Mouse (Mus musculus): ENCODE results near the gene Tbc1d24. TPM values are rescaled to one million over a fixed set of nuclear protein-coding genes. Genes with fewer than 3 reads are reported as not detected.

Gene Tbc1d24
- polyA plus RNA-seq, 1 experiment from 2014 or later: 9.1 TPM

- WGBS: 82% methylated on average over 10 of the region's 10 CpGs
- Histone ChIP-seq H3K36me3 (peaks cover 68% of the 10 kb centered on the region), H3K4me3 (no peak overlapping the region)
Observed at GRCm38 (mm10) chr17:24224741-24225140, 19.4 kb upstream of the Tbc1d24 start.

GRCm38 (mm10) chr17:24223513-24223912 is 18.2 kb upstream of the Tbc1d24 start:
- ATAC-seq (ENCODE audit: low FRiP score, low read depth): no peak
- Histone ChIP-seq H3K9ac (no peak overlapping the region), H3K9me3 (no peaks in the 10 kb centered on the region), H3K27ac (no peak overlapping the region), H3K4me2 (replicated peaks) (no peak overlapping the region), H3K4me3 (no peak overlapping the region), H3K36me3 (peaks cover 58% of the 10 kb centered on the region), H3K27me3 (no peaks in the 10 kb centered on the region), H3K4me1 (peaks cover 14% of the 10 kb centered on the region)
- WGBS: 82% methylated on average over 5 of the region's 5 CpGs

More at GRCm38 (mm10) chr17:24224741-24225140, 19.4 kb upstream of the Tbc1d24 start:
- Histone ChIP-seq H3K4me2 (replicated peaks) (no peak overlapping the region), H3K27me3 (no peaks in the 10 kb centered on the region), H3K9me3 (no peaks in the 10 kb centered on the region), H3K4me1 (peaks cover 5% of the 10 kb centered on the region), H3K27ac (no peak overlapping the region), H3K9ac (no peak overlapping the region)
- ATAC-seq (ENCODE audit: low FRiP score, low read depth): no peak

GRCm38 (mm10) chr17:24222653-24223052 is 17.3 kb upstream of the Tbc1d24 start:
- Histone ChIP-seq H3K4me3 (no peak overlapping the region), H3K4me1 (peaks cover 14% of the 10 kb centered on the region), H3K36me3 (peaks cover 57% of the 10 kb centered on the region), H3K4me2 (replicated peaks) (no peak overlapping the region), H3K9me3 (no peaks in the 10 kb centered on the region), H3K27me3 (no peaks in the 10 kb centered on the region), H3K27ac (no peak overlapping the region), H3K9ac (no peak overlapping the region)
- 65% methylated on average over 6 of the region's 6 CpGs for WGBS
- ATAC-seq (ENCODE audit: low FRiP score, low read depth): no peak

- Histone ChIP-seq H3K36me3 (peaks cover 58% of the 10 kb centered on the region), H3K9me3 (no peaks in the 10 kb centered on the region), H3K27ac (peak within 1 kb of the TSS; percentile 7; the same call in 1 of the 2 replicates), H3K27me3 (no peaks in the 10 kb centered on the region), H3K4me1 (peaks cover 14% of the 10 kb centered on the region), H3K9ac (peak within 1 kb of the TSS; percentile 84), H3K4me3 (peak within 1 kb of the TSS; percentile 85), H3K4me2 (replicated peaks) (peak within 1 kb of the TSS; percentile 94)
- 6% methylated on average over 41 of the region's 41 CpGs for WGBS
- peak; percentile 91 for ATAC-seq (ENCODE audit: low FRiP score, low read depth)
Observed at GRCm38 (mm10) chr17:24220435-24221411, 15.4 kb upstream of the Tbc1d24 start, which contains the start of gene Tedc2. Gene Tedc2, minus strand, starts transcription at chr17:24220851.

GRCm38 (mm10) chr17:24216836-24217235 is 11.5 kb upstream of the Tbc1d24 start:
- no peaks in the 10 kb centered on the region for H3K27me3 ChIP-seq
- H3K4me2 ChIP-seq (replicated peaks): no peak overlapping the region
- no peak overlapping the region for H3K9ac ChIP-seq
- peaks cover 42% of the 10 kb centered on the region for H3K36me3 ChIP-seq
- no peak overlapping the region for H3K4me3 ChIP-seq
- H3K4me1 ChIP-seq: peaks cover 19% of the 10 kb centered on the region
- no peaks in the 10 kb centered on the region for H3K9me3 ChIP-seq
- H3K27ac ChIP-seq: no peak overlapping the region
- no peak for ATAC-seq (ENCODE audit: low FRiP score, low read depth)
- 69% methylated on average over 4 of the region's 4 CpGs for WGBS

- Histone ChIP-seq H3K4me2 (replicated peaks) (no peak overlapping the region), H3K27me3 (no peaks in the 10 kb centered on the region), H3K36me3 (peaks cover 40% of the 10 kb centered on the region), H3K4me3 (no peak overlapping the region), H3K27ac (no peak overlapping the region), H3K4me1 (peaks cover 36% of the 10 kb centered on the region), H3K9me3 (no peaks in the 10 kb centered on the region), H3K9ac (no peak overlapping the region)
- ATAC-seq (ENCODE audit: low FRiP score, low read depth): no peak
- WGBS: 81% methylated on average over 6 of the region's 6 CpGs
Observed at GRCm38 (mm10) chr17:24213186-24213585, 7.8 kb upstream of the Tbc1d24 start.

GRCm38 (mm10) chr17:24212441-24213018 is 7.2 kb upstream of the Tbc1d24 start:
- H3K36me3 ChIP-seq: peaks cover 33% of the 10 kb centered on the region
- peak overlapping the region; percentile 97; the same call in 1 of the 2 replicates for H3K27ac ChIP-seq
- no peaks in the 10 kb centered on the region for H3K9me3 ChIP-seq
- peak overlapping the region; percentile 56 for H3K4me3 ChIP-seq
- H3K27me3 ChIP-seq: no peaks in the 10 kb centered on the region
- 26% methylated on average over 5 of the region's 5 CpGs for WGBS
- no peak for ATAC-seq (ENCODE audit: low FRiP score, low read depth)
- H3K9ac ChIP-seq: no peak overlapping the region
- peaks cover 43% of the 10 kb centered on the region for H3K4me1 ChIP-seq
- H3K4me2 ChIP-seq (replicated peaks): peak overlapping the region; percentile 98

GRCm38 (mm10) chr17:24211631-24212440 is 6.5 kb upstream of the Tbc1d24 start:
- Histone ChIP-seq H3K27me3 (no peaks in the 10 kb centered on the region), H3K36me3 (peaks cover 26% of the 10 kb centered on the region), H3K4me3 (peak overlapping the region; percentile 56), H3K9ac (peak overlapping the region; percentile 82), H3K9me3 (no peaks in the 10 kb centered on the region), H3K4me2 (replicated peaks) (peak overlapping the region; percentile 98), H3K4me1 (peaks cover 50% of the 10 kb centered on the region), H3K27ac (peak overlapping the region; percentile 97)
- ATAC-seq (ENCODE audit: low FRiP score, low read depth): peak; percentile 8
- WGBS: under 1% methylated on average over 37 of the region's 37 CpGs

- Histone ChIP-seq H3K4me1 (peaks cover 62% of the 10 kb centered on the region), H3K4me3 (0 out of 2 replicates have a peak overlapping the region, but pooled peaks have one; percentile 56), H3K9me3 (no peaks in the 10 kb centered on the region), H3K36me3 (peaks cover 14% of the 10 kb centered on the region), H3K4me2 (replicated peaks) (peak overlapping the region; percentile 98), H3K27me3 (no peaks in the 10 kb centered on the region), H3K9ac (0 out of 2 replicates have a peak overlapping the region, but pooled peaks have one; percentile 82), H3K27ac (peak overlapping the region; percentile 97)
- ATAC-seq (ENCODE audit: low FRiP score, low read depth): no peak
- 68% methylated on average over 3 of the region's 3 CpGs for WGBS
Observed at GRCm38 (mm10) chr17:24210591-24210990, 5.2 kb upstream of the Tbc1d24 start.

GRCm38 (mm10) chr17:24209916-24210240 is 4.5 kb upstream of the Tbc1d24 start:
- Histone ChIP-seq H3K4me2 (replicated peaks) (peak overlapping the region; percentile 98), H3K9me3 (no peaks in the 10 kb centered on the region), H3K4me1 (peaks cover 65% of the 10 kb centered on the region), H3K36me3 (peaks cover 7% of the 10 kb centered on the region), H3K27ac (peak overlapping the region; percentile 97), H3K27me3 (no peaks in the 10 kb centered on the region), H3K9ac (no peak overlapping the region), H3K4me3 (peak overlapping the region; percentile 69; the same call in 1 of the 2 replicates)
- no peak for ATAC-seq (ENCODE audit: low FRiP score, low read depth)
- whole genome bisulfite sequencing: 78% methylated on average over 3 of the region's 3 CpGs

- H3K9ac ChIP-seq: peak within 1 kb of the TSS; percentile 88
- H3K27ac ChIP-seq: peak within 1 kb of the TSS; percentile 97
- H3K4me3 ChIP-seq: peak within 1 kb of the TSS; percentile 69
- under 1% methylated on average over 38 of the region's 43 CpGs for WGBS
- H3K36me3 ChIP-seq: 0 out of 2 replicates have a peak, but pooled peaks cover under 1% of the 10 kb centered on the region
- no peaks in the 10 kb centered on the region for H3K9me3 ChIP-seq
- H3K27me3 ChIP-seq: no peaks in the 10 kb centered on the region
- ATAC-seq (ENCODE audit: low FRiP score, low read depth): peak; percentile 86
- H3K4me2 ChIP-seq (replicated peaks): peak within 1 kb of the TSS; percentile 98
- H3K4me1 ChIP-seq: peaks cover 71% of the 10 kb centered on the region
Observed at GRCm38 (mm10) chr17:24209043-24209915, 3.9 kb upstream of the Tbc1d24 start, which contains the start of gene Ntn3. Gene Ntn3, minus strand, starts transcription at chr17:24209531.

All from limb, embryonic 13.5 days (tissue).